Mouse (Mus musculus) ES-Bruce4 (cell line): ENCODE data around the gene Cd247.

Source experiments
- CTCF ChIP-seq: IDR thresholded peaks from one replicate; pipeline ENCODE4 v1.8.1; 2011; ENCODE audit warnings: low read depth, low read length
- POLR2A ChIP-seq: IDR thresholded peaks from one replicate; pipeline ENCODE4 v1.8.1; 2011; ENCODE audit warnings: low read length; ENCODE audit not compliant: insufficient read depth

DNA sequence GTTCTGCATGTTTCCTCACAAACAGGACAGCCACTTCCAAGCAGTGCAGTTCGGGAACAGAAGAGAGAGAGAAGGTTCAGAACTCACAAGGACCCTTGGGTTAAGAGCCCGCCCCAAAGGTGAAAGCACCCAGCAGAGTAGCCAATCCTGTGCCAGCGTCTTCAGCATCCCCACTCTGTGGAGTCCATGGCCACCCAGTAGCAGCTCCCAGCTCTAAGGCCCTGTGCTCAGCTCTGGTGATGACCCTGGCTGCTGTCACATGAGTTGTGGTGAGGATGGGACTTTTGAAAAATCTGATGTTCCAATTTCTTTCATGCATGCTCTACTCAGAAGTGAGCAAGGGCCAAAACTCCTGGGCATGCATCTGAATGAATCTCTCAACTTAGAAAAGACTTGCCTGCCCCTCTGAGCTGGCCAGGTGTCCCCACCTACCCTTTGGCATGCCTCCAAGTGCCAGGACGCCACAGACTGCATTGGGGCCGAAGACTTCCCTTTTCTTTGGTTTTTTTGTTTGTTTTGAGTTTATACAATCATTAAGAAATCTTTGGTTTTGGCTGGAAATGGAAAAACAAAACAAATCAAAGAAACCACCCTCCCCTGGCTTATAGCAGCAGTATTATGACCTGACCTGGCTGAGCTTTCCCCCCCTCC lies 78.3 kb downstream of the Cd247 start:
- no peak for TF ChIP-seq CTCF
- TF ChIP-seq POLR2A = no peak
